Mouse (Mus musculus) adrenal gland, postnatal 10 days (tissue): ENCODE measurements at regions not wholly inside any gene's neighbourhood (a gene's known extent, or its start where the extent isn't known, plus 50 kb on each side); places are given as distances from the start of the nearest gene placed in this dataset.
A peak's percentile ranks its signal among the peaks of the same experiment; 100 is the strongest.

Source experiments
- DNase-seq: peaks from one replicate; pipeline ENCODE4 v3.0.0; 2021; ENCODE audit warnings: mixed read lengths

- no peak for DNase-seq
Measured at GRCm38 (mm10) chr3:151192092-151192491, 245.6 kb upstream of the Adgrl4 start.

- DNase-seq = no peak
Measured at GRCm38 (mm10) chr3:151210978-151211377, 226.7 kb upstream of the Adgrl4 start.

- no peak for DNase-seq
Measured at GRCm38 (mm10) chr3:151216764-151217502, 220.8 kb upstream of the Adgrl4 start.

GRCm38 (mm10) chr3:151222407-151222806 is 215.3 kb upstream of the Adgrl4 start:
- DNase-seq = no peak

GRCm38 (mm10) chr3:151252458-151252857 is 185.2 kb upstream of the Adgrl4 start:
- no peak for DNase-seq

- no peak for DNase-seq
Measured at GRCm38 (mm10) chr3:151262821-151263220, 174.9 kb upstream of the Adgrl4 start.

GRCm38 (mm10) chr3:151265658-151266057 is 172.0 kb upstream of the Adgrl4 start:
- peak; percentile 3 for DNase-seq

GRCm38 (mm10) chr3:151269514-151269913 is 168.2 kb upstream of the Adgrl4 start:
- DNase-seq = no peak

- no peak for DNase-seq
Measured at GRCm38 (mm10) chr3:151283829-151284228, 153.9 kb upstream of the Adgrl4 start.

- peak; percentile 70 for DNase-seq
Measured at GRCm38 (mm10) chr3:151293981-151294605, 143.6 kb upstream of the Adgrl4 start.

GRCm38 (mm10) chr3:151294606-151295005 is 143.1 kb upstream of the Adgrl4 start:
- no peak for DNase-seq

- no peak for DNase-seq
Measured at GRCm38 (mm10) chr3:151295027-151295426, 142.7 kb upstream of the Adgrl4 start.

GRCm38 (mm10) chr3:151298325-151298724 is 139.4 kb upstream of the Adgrl4 start:
- peak; percentile 23 for DNase-seq

GRCm38 (mm10) chr3:151305402-151305801 is 132.3 kb upstream of the Adgrl4 start:
- no peak for DNase-seq

- DNase-seq = no peak
Measured at GRCm38 (mm10) chr3:151307975-151308374, 129.7 kb upstream of the Adgrl4 start.

- peak; percentile 15 for DNase-seq
Measured at GRCm38 (mm10) chr3:151323835-151324234, 113.9 kb upstream of the Adgrl4 start.

GRCm38 (mm10) chr3:151329801-151330200 is 107.9 kb upstream of the Adgrl4 start:
- DNase-seq = no peak

GRCm38 (mm10) chr3:151331906-151332305 is 105.8 kb upstream of the Adgrl4 start:
- DNase-seq = no peak

GRCm38 (mm10) chr3:151332317-151332687 is 105.4 kb upstream of the Adgrl4 start:
- DNase-seq = no peak

GRCm38 (mm10) chr3:151332688-151333452 is 104.8 kb upstream of the Adgrl4 start:
- DNase-seq = no peak

- no peak for DNase-seq
Measured at GRCm38 (mm10) chr3:151333867-151334341, 103.8 kb upstream of the Adgrl4 start.

GRCm38 (mm10) chr3:151351481-151352090 is 86.1 kb upstream of the Adgrl4 start:
- no peak for DNase-seq

- DNase-seq = no peak
Measured at GRCm38 (mm10) chr3:151366302-151366701, 71.4 kb upstream of the Adgrl4 start.
